Mouse (Mus musculus) intestine, embryonic 15.5 days (tissue): ENCODE results near the gene Pced1b. TPM values are rescaled to one million over a fixed set of nuclear protein-coding genes. Genes with fewer than 3 reads are reported as not detected.

Experiments
- ATAC-seq: fragments of 200-750 bp; cut with Nextera tagmentation; 2 replicates; pipeline ENCODE4 v1.8.0; 2017; ENCODE audit warnings: moderate TSS enrichment, moderate library complexity
- H3K27ac ChIP-seq: fragments of 300-500 bp; sonication (generic); 2 replicates; pipeline ENCODE4 v1.5.1; 2015; ENCODE audit warnings: mild to moderate bottlenecking, inconsistent platforms
- H3K27me3 ChIP-seq: fragments of 300-500 bp; sonication (generic); replicated peaks from 2 replicates; pipeline ENCODE4 v1.6.1; 2015; ENCODE audit warnings: inconsistent platforms
- H3K36me3 ChIP-seq: fragments of 300-500 bp; sonication (generic); 2 replicates; pipeline ENCODE4 v1.6.1; 2015; ENCODE audit warnings: inconsistent platforms
- H3K4me1 ChIP-seq: fragments of 300-500 bp; sonication (generic); replicated peaks from 2 replicates; pipeline ENCODE4 v1.6.1; 2015; ENCODE audit warnings: inconsistent platforms
- H3K4me2 ChIP-seq: fragments of 300-500 bp; sonication (generic); replicated peaks from 2 replicates; pipeline ENCODE4 v1.6.1; 2015; ENCODE audit warnings: mild to moderate bottlenecking, inconsistent platforms
- H3K4me3 ChIP-seq: fragments of 300-500 bp; sonication (generic); replicated peaks from 2 replicates; pipeline ENCODE4 v1.5.1; 2015; ENCODE audit warnings: inconsistent platforms
- H3K9ac ChIP-seq: fragments of 300-500 bp; sonication (generic); 2 replicates; pipeline ENCODE4 v1.6.1; 2015; ENCODE audit warnings: inconsistent platforms
- H3K9me3 ChIP-seq: fragments of 300-500 bp; sonication (generic); 2 replicates; pipeline ENCODE4 v1.6.1; 2016; ENCODE audit warnings: inconsistent platforms
- WGBS: fragments of 180-500 bp; shearing (Covaris S2); methylation state at CpG from one replicate; pipeline ENCODE4 v1.1.7; 2015; 5-methylcytosine and 5-hydroxymethylcytosine counted together
- polyA plus RNA-seq: library from polyadenylated mRNA; unstranded; fragments of >200 nt; fragmentation: Nextera tagmentation; extraction: Ambion mirVana; gene quantifications from 2 replicates; pipeline ENCODE4 v1.2.1, GENCODE M21; 2015

The Pced1b gene
- polyA plus RNA-seq, 1 experiment from 2014 or later, result 4.0 TPM

DNA sequence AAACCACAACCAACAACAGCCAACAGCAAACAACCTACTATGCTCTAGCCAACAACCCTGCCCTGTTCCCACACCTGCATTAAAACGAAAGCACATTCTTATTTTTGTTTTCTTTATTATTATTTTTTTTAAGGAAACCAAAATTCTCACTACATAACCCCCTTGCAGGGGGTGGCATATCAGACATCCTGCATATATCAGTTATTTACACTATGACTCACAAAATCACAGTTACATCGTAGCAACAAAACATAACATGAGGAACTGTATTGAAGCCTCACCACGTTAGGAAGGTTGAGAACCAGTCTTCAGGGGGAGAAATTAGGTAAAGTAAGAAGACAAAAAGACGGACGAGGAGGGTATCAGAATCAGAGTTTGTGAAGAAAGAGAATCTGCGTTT, 159.2 kb downstream of the Pced1b start:
- H3K27me3 ChIP-seq, result no peaks in the 10 kb centered on the region
- no peak for ATAC-seq
- H3K4me2 ChIP-seq, result no peak overlapping the region
- H3K9ac ChIP-seq, result no peak overlapping the region
- no peaks in the 10 kb centered on the region for H3K9me3 ChIP-seq
- no peak overlapping the region for H3K4me3 ChIP-seq
- H3K36me3 ChIP-seq, result no peaks in the 10 kb centered on the region
- WGBS, result 82% methylated on average over 6 of the region's 6 CpGs
- no peak overlapping the region for H3K27ac ChIP-seq
- 0 out of 2 replicates have a peak, but pooled peaks cover 3% of the 10 kb centered on the region for H3K4me1 ChIP-seq

DNA sequence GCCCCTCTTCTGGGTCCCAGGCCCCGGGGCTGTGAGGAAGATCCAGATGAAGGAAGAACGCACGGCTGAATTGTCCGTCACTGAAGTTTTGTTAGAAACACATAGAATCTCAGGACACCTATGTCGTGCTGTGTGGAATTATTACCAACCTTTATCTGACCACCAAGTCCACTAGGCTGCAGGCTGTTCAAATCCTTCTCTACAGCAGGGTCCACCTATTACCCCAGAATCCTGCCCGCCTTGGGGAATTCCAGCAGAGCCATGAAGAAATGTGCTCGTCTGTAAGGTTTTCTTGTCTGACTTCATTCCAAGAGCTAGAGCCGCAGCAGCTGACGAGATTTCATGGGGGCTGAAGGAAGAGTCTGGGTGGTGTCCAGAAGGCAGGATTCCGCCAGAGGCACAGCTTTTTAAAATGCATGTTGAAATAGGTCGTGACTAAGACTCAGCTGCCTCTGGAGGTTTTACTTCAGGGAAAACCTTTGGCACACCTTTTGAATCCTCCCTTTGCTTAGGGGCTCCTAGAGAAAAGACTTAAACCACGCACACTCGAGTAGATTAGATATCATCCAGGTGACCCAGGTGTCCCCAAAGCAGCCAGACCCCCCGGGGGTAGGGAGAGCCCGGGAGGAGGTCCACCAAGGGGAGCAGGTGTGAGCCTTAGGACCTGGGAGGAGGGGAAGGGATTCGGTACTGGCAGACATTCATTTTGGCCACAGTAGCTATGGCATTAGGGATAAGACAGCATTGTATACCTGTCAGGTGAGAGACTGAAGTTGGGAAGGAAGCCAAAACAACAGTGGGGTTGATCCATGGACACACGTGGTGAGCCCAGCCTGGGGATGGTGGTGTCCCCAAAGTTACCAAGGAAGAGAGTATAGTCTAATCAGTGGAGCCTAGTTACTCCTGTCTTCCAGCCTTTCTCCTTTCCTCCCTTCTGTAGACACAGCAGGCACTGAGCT, 160.9 kb downstream of the Pced1b start:
- Histone ChIP-seq H3K27ac (no peak overlapping the region), H3K4me2 (no peak overlapping the region)

DNA sequence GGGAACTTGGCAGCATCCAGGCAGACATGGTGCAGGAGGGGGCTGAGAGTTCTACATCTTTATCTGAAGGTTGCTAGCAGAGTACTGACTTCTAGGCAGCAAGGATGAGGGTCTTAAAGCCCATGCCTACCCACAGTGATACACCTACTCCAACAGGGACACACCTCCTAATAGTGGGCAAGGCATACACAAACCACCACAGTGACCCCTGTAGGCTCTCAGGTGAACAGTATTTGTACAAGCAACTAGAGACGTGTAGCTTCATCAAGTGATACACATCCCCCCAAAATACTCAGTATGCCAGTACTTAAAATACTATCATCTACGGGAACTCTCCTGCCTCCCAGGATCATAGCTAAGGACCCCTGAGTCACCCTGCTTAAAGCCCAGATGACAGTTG, 164.2 kb downstream of the Pced1b start:
- ATAC-seq, result no peak
- H3K9me3 ChIP-seq, result no peaks in the 10 kb centered on the region
- WGBS, result 85% methylated on average over 2 of the region's 2 CpGs
- H3K27me3 ChIP-seq, result no peaks in the 10 kb centered on the region
- no peak overlapping the region for H3K27ac ChIP-seq
- no peaks in the 10 kb centered on the region for H3K36me3 ChIP-seq
- no peak overlapping the region for H3K9ac ChIP-seq
- no peak overlapping the region for H3K4me2 ChIP-seq
- H3K4me1 ChIP-seq, result 0 out of 2 replicates have a peak, but pooled peaks cover 3% of the 10 kb centered on the region
- no peak overlapping the region for H3K4me3 ChIP-seq

More for the DNA sequence above, 160.9 kb downstream of the Pced1b start:
- no peaks in the 10 kb centered on the region for H3K27me3 ChIP-seq
- 57% methylated on average over 17 of the region's 17 CpGs for WGBS
- no peaks in the 10 kb centered on the region for H3K9me3 ChIP-seq
- no peak for ATAC-seq
- no peak overlapping the region for H3K4me3 ChIP-seq
- no peaks in the 10 kb centered on the region for H3K36me3 ChIP-seq
- no peak overlapping the region for H3K9ac ChIP-seq
- 0 out of 2 replicates have a peak, but pooled peaks cover 3% of the 10 kb centered on the region for H3K4me1 ChIP-seq

DNA sequence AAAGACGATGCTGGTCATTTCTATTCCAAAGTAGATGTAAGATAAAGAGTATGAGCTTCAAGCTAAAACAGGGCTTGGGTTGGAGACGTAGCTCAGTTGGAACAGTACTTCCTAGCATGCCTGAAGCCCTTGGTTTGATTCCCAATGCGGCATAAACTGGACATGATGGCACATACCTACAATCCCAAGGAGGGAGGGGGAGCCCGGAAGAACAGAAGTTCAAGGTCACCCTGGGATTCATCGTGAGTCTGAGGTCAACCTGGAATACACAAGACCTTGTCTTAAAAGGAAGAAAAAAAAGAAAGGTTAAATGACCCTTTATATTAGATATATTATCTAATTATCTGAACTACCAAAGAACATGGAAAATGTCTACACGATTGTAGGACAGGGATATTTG, 164.8 kb downstream of the Pced1b start:
- WGBS, result 94% methylated on average over 6 of the region's 6 CpGs
- no peak overlapping the region for H3K9ac ChIP-seq
- H3K4me2 ChIP-seq, result no peak overlapping the region
- no peaks in the 10 kb centered on the region for H3K36me3 ChIP-seq
- H3K9me3 ChIP-seq, result no peaks in the 10 kb centered on the region
- no peak overlapping the region for H3K27ac ChIP-seq
- H3K4me3 ChIP-seq, result no peak overlapping the region
- 0 out of 2 replicates have a peak, but pooled peaks cover 3% of the 10 kb centered on the region for H3K4me1 ChIP-seq
- no peak for ATAC-seq
- H3K27me3 ChIP-seq, result no peaks in the 10 kb centered on the region

DNA sequence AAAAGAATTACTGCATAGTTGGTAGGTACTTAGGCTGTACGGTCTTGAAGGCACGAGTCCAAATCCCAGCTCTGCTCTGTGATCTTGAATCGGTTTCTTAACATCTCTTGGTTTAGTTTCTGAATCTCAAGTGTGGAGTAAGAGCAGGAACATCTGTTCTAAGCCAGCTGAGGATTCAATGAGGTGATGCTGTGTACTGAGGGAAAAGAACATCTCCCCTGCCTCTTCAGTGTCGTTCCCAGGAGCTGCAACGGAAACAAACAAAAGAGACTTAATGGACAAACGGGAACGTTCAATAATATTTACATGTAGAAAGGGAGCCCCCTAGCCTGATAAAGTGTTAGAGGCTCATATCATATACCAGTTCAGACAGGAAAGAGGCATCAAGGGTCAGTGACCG, 165.4 kb downstream of the Pced1b start:
- no peak overlapping the region for H3K4me3 ChIP-seq
- 0 out of 2 replicates have a peak, but pooled peaks cover 2% of the 10 kb centered on the region for H3K4me1 ChIP-seq
- no peaks in the 10 kb centered on the region for H3K9me3 ChIP-seq
- H3K4me2 ChIP-seq, result no peak overlapping the region
- no peak for ATAC-seq
- H3K27ac ChIP-seq, result no peak overlapping the region
- H3K9ac ChIP-seq, result no peak overlapping the region
- H3K27me3 ChIP-seq, result no peaks in the 10 kb centered on the region
- 78% methylated on average over 8 of the region's 8 CpGs for WGBS
- no peaks in the 10 kb centered on the region for H3K36me3 ChIP-seq

DNA sequence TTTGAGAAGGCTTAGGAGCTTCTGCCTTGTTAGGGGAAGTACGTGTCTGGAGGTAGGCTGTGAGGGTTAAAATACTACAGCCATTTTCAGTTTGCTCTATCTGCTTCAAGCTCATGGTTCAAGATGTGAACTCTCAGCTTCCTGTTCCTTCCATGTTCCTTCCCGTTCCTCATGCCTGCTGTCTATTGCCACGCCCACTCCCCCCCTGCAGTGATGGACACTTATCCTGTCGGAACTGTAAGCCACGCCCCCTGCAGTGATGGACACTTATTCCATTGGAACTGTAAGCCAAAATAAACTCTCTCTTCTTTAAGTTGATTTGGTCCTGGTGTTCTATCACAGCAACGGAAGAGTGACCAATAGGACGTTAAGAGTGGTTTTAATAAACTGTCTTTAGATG, 166.0 kb downstream of the Pced1b start:
- Histone ChIP-seq H3K27ac (no peak overlapping the region), H3K4me3 (no peak overlapping the region), H3K27me3 (no peaks in the 10 kb centered on the region), H3K4me2 (no peak overlapping the region), H3K36me3 (no peaks in the 10 kb centered on the region), H3K9ac (no peak overlapping the region), H3K4me1 (no peaks in the 10 kb centered on the region), H3K9me3 (no peaks in the 10 kb centered on the region)
- WGBS, result 80% methylated on average over 7 of the region's 7 CpGs
- no peak for ATAC-seq

DNA sequence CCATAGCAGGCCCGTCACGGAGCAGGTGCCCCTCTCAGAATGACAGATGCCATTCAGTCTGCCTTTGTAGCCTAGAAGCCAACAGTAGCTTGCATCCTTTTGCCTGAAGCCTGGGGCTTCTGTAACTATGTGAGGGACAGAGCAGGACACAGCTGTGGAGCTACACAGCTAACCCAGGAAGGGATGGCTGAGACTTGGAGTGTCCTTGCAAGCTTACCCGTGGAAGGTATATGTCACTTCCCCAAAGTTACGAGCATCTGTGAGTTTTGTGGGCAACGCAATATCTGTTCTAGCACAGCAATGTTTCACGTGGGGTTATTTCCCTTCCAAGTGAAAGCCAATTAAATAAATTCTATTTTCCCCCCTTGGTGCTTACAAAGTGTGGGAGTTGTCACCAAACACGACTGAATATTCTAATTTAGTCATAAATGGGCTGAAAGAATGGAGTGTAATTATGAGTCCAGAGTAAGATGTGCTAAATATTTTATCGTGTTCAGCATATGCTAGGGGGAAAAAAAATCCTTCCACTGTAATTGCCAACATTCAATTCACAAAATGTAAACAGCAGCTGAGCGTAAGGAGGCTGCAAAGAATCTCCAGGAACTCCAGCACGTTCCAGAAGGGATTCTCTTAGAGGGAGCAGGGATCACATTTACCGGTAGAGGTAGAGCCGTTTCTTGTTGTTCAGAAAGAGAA, 168.0 kb downstream of the Pced1b start:
- no peak overlapping the region for H3K9ac ChIP-seq
- no peaks in the 10 kb centered on the region for H3K4me1 ChIP-seq
- ATAC-seq, result no peak
- no peak overlapping the region for H3K4me3 ChIP-seq
- H3K36me3 ChIP-seq, result no peaks in the 10 kb centered on the region
- no peak overlapping the region for H3K4me2 ChIP-seq
- H3K27me3 ChIP-seq, result no peaks in the 10 kb centered on the region
- no peak overlapping the region for H3K27ac ChIP-seq
- WGBS, result 57% methylated on average over 12 of the region's 12 CpGs
- no peaks in the 10 kb centered on the region for H3K9me3 ChIP-seq

DNA sequence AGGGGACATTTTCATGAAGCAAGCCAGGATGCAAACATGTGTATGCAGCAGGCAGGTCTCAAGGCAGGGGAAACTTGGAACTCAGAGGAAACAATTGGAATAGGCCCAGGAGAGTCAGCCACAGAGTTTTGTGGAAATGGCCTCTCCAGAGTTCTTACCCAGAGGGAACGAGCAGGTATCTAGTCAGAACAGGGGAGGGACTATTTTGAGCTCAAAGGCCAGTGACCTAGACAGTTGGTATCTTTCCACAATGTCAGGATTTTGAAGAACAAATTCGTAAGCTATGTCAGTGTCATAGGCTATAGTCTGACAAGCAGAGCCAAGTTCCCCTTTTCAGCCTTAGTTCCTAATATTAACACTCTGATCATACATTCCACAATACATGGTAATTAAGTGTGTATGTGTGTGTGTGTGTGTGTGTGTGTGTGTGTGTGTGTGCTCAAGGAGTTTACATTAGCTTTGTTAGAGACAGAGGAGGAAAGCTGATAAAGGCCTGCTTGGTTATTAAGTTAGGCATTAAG, 168.6 kb downstream of the Pced1b start:
- Histone ChIP-seq H3K4me2 (no peak overlapping the region), H3K4me3 (no peak overlapping the region), H3K27me3 (no peaks in the 10 kb centered on the region), H3K9ac (no peak overlapping the region), H3K36me3 (no peaks in the 10 kb centered on the region), H3K9me3 (no peaks in the 10 kb centered on the region), H3K4me1 (no peaks in the 10 kb centered on the region), H3K27ac (no peak overlapping the region)
- WGBS, result 48% methylated on average over 2 of the region's 2 CpGs
- ATAC-seq, result no peak

DNA sequence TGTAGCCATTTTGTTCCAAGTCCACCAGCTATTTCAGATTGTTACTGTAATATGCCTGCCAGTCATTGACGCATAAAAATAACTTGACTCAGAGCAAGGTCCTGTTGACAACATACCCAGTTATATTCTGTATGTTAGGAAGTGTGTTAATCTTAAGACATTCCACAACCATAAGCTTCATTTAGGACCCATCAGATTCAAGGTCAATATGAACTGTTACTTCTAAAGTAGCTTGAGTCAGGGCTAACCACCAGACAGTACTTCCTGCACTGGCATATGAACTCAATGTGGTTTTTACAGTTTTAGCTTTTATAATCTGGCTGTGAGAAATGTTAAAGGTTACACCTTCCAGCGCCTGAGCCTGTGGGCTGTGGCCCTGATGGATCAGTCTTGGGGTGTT, 173.4 kb downstream of the Pced1b start:
- Histone ChIP-seq H3K36me3 (no peaks in the 10 kb centered on the region), H3K27ac (no peak overlapping the region), H3K27me3 (no peaks in the 10 kb centered on the region), H3K4me1 (no peaks in the 10 kb centered on the region), H3K4me2 (no peak overlapping the region), H3K9ac (no peak overlapping the region), H3K4me3 (no peak overlapping the region), H3K9me3 (no peaks in the 10 kb centered on the region)
- 92% methylated on average over 2 of the region's 2 CpGs for WGBS
- ATAC-seq, result no peak

DNA sequence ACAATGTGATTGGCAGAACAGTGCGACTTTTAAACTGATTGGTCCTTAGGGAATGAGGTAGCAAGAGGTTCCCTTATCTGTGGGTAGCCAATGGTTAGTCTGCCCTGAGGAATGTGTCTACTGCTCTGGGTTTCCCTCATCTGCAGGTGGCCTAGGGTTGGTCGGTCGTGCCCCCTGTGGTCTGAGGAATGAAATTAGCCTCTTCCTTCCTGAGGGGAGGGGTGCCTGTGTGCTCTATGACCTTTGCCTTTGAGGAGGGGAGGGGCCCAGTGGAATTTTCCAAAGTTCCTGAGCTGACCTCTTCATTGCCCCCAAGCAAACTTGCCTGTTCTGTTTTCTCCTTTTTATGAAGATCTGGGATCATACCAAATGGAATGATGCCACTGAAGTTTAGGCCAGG, 174.6 kb downstream of the Pced1b start:
- no peak overlapping the region for H3K9ac ChIP-seq
- no peaks in the 10 kb centered on the region for H3K36me3 ChIP-seq
- no peaks in the 10 kb centered on the region for H3K9me3 ChIP-seq
- H3K27me3 ChIP-seq, result no peaks in the 10 kb centered on the region
- H3K27ac ChIP-seq, result no peak overlapping the region
- H3K4me3 ChIP-seq, result no peak overlapping the region
- ATAC-seq, result no peak
- H3K4me1 ChIP-seq, result no peaks in the 10 kb centered on the region
- 76% methylated on average over 3 of the region's 3 CpGs for WGBS
- H3K4me2 ChIP-seq, result no peak overlapping the region

DNA sequence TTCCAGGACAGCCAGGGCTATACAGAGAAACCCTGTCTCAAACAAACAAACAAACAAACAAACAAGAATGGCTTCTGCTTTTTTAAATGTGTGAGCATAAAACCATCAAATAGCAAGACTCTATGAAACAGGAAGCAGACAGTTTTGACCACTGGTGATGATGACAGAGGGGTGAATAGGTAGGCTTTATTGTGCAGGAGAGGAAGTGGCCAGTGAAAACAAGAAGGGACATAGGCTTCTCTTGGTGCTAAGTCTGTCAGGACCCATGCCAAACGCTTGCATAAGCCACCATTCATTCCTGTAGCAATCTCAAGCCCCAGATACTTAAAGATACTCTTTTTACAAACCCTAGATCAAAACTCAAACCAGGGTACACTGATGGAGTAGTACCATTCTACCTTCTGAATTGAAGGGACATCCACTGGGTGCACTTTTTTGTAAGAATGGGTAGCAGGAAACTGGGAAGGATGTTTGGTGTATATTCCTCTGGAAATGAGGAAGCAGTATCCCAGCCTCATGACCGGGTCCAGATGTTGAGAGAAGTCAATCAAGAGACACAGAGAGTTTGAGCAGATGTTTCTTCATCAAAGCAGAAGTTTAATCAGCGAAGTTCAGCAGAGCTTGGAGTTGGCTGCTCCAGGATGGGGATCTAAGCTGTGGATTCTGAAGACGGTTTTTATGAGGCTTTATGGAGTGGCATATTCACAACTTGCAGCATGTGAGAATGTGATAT, 175.5 kb downstream of the Pced1b start:
- Histone ChIP-seq H3K9me3 (no peaks in the 10 kb centered on the region), H3K27ac (no peak overlapping the region), H3K4me2 (no peak overlapping the region), H3K4me3 (no peak overlapping the region), H3K9ac (no peak overlapping the region), H3K36me3 (no peaks in the 10 kb centered on the region), H3K4me1 (no peaks in the 10 kb centered on the region), H3K27me3 (no peaks in the 10 kb centered on the region)
- WGBS, result 73% methylated on average over 4 of the region's 4 CpGs
- no peak for ATAC-seq

DNA sequence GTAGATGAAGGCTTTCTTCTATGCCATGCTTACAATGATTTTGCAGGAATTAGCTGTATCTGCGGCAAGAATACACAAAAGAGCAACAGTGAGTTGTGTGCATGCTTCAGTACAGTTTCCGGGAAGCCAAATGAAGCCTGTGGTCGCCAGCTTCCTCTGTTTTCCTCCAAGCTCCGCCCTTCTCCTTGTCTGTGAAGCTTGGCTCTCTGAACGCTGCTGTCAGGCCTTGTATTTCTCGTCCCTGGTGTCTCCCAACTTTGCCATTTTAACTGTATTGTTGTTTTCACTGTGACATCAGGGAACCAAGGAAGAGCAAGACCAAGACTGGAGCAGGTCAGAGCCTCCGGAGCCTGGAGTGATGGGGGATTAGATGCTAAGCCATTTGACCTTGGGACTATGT, 177.5 kb downstream of the Pced1b start:
- 57% methylated on average over 7 of the region's 7 CpGs for WGBS

More for the DNA sequence above, 177.5 kb downstream of the Pced1b start:
- Histone ChIP-seq H3K27ac (no peak overlapping the region), H3K9me3 (no peaks in the 10 kb centered on the region), H3K36me3 (no peaks in the 10 kb centered on the region), H3K4me2 (no peak overlapping the region), H3K4me3 (no peak overlapping the region), H3K4me1 (no peaks in the 10 kb centered on the region), H3K27me3 (no peaks in the 10 kb centered on the region), H3K9ac (no peak overlapping the region)
- no peak for ATAC-seq
